In the genomic region with DNA sequence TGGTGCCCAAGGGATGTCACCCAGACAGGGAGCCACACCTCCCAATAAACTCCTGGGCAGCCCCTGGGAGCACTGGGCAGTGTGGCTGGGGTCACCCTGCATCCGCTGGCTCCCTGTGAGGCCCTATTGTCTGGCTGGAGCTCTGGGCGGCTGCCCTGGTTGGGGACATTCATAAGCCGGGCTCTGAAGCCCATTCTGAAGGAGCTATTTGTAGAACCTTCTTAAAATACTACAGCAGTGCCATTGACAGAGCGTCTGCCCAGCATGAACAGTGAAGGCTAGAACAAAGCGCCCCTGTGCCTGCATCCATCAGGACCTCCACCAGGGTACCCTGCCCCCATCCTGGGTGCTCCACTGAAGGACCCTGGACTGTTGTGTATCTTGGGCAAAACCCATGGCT, we compare ENCODE assay signal across 12 mouse cellular contexts.
DNase-seq lines count a peak whose midpoint lies in the region; ATAC-seq lines count a peak whose summit lies in the region.
"Had no signal": no experiment of that assay in that cellular context is flagged by ENCODE, and none has a peak within 500 bp of the region (broad histone marks: within the 10 kb centered on the region; RNA-seq: fewer than 3 reads in every experiment).

No protein-coding gene starts in this region.

- no peak overlapping the region for H3K27ac ChIP-seq in embryonic facial prominence, embryonic 14.5 days (replicated peaks; ENCODE audit: low read depth, low read length)
- no peak overlapping the region for H3K27ac ChIP-seq in heart, embryonic 15.5 days
- H3K27ac ChIP-seq: midbrain, embryonic 10.5 days had no signal

- H3K9ac ChIP-seq in embryonic facial prominence, embryonic 14.5 days (ENCODE audit: low read depth, low read length): no peak overlapping the region
- no peak overlapping the region for H3K9ac ChIP-seq in heart, embryonic 15.5 days

- no peaks in the 10 kb centered on the region for H3K9me3 ChIP-seq in embryonic facial prominence, embryonic 14.5 days (ENCODE audit: control insufficient read depth, low read length)
- no peaks in the 10 kb centered on the region for H3K9me3 ChIP-seq in heart, embryonic 15.5 days (replicated peaks)
- H3K9me3 ChIP-seq: midbrain, embryonic 10.5 days had no signal

- peaks cover 11% of the 10 kb centered on the region for H3K4me1 ChIP-seq in embryonic facial prominence, embryonic 14.5 days (ENCODE audit: control insufficient read depth, insufficient read depth, low read length)
- peaks cover 25% of the 10 kb centered on the region for H3K4me1 ChIP-seq in heart, embryonic 15.5 days (replicated peaks)

- DNase-seq in heart, adult 9 months (ENCODE audit: low spot score in 2 of 2): peak; percentile 27 to 33
- DNase-seq in heart, postnatal 4 days: no peak
- DNase-seq in left cerebral cortex, postnatal 10 days (ENCODE audit: extremely low spot score in 1 of 2, low spot score in 2 of 2): peak; percentile 39 to 53
- DNase-seq in left cerebral cortex, adult 18-20 months (ENCODE audit: low spot score in 2 of 2): no peak
- no peak for DNase-seq in embryonic facial prominence, embryonic 14.5 days (ENCODE audit: low spot score)
- no peak for DNase-seq in thymus, adult 18-20 months
- DNase-seq: cerebellum, adult 8-10 months; gastrocnemius, postnatal 25 days; kidney, postnatal 14 days had no signal

- 0 out of 2 replicates have a peak, but pooled peaks cover 9% of the 10 kb centered on the region for H3K27me3 ChIP-seq in embryonic facial prominence, embryonic 14.5 days (replicated peaks; ENCODE audit: control insufficient read depth, insufficient read depth, low read length)
- H3K27me3 ChIP-seq in heart, embryonic 15.5 days: no peaks in the 10 kb centered on the region

- H3K36me3 ChIP-seq in embryonic facial prominence, embryonic 14.5 days (ENCODE audit: control insufficient read depth, insufficient read depth, low read length): no peaks in the 10 kb centered on the region
- no peaks in the 10 kb centered on the region for H3K36me3 ChIP-seq in heart, embryonic 15.5 days
- H3K36me3 ChIP-seq: midbrain, embryonic 10.5 days had no signal

- H3K4me2 ChIP-seq in embryonic facial prominence, embryonic 14.5 days (ENCODE audit: low read depth, low read length): no peak overlapping the region
- peak overlapping the region; percentile 31; the same call in 1 of the 2 replicates for H3K4me2 ChIP-seq in heart, embryonic 15.5 days

- ATAC-seq in embryonic facial prominence, embryonic 14.5 days (ENCODE audit: low read depth): peak; percentile 35; the same call in 1 of the 2 replicates
- ATAC-seq in heart, embryonic 15.5 days (replicated peaks; ENCODE audit: insufficient number of reproducible peaks, insufficient read depth, low FRiP score, low read depth): 0 out of 2 replicates have a peak, but pooled peaks have one; percentile 17
- no peak for ATAC-seq in megakaryocyte-erythroid progenitor cell, adult 5-6 weeks (replicated peaks; ENCODE audit: low FRiP score, low TSS enrichment, poor library complexity, severe bottlenecking)

- 50% methylated on average over 5 of the region's 5 CpGs for WGBS in embryonic facial prominence, embryonic 14.5 days
- 31% methylated on average over 5 of the region's 5 CpGs for WGBS in heart, embryonic 15.5 days

- intact Hi-C loops in left cerebral cortex, postnatal 10 days (cut with DNase I): no loop called here

- H3K4me3 ChIP-seq in embryonic facial prominence, embryonic 14.5 days (ENCODE audit: low read depth, low read length): no peak overlapping the region
- H3K4me3 ChIP-seq in heart, embryonic 15.5 days: no peak overlapping the region
- H3K4me3 ChIP-seq: midbrain, embryonic 10.5 days had no signal

Comparison
In these comparisons a context has a peak if more than half of its experiments do, and no peak if none do; other contexts are left out.
1. DNase-seq: peak in heart, adult 9 months (2 of 2) and left cerebral cortex, postnatal 10 days (2 of 2); none in heart, postnatal 4 days (single experiment), left cerebral cortex, adult 18-20 months (0 of 2), embryonic facial prominence, embryonic 14.5 days (single experiment) and thymus, adult 18-20 months (0 of 2).